Mouse (Mus musculus): ENCODE measurements around the gene Grin2a.
"Not testable (repeated sequence)": the region's sequence is repeated elsewhere in the genome, so short reads cannot be mapped to it uniquely, and the experiment has no call there.

The Grin2a gene

DNA sequence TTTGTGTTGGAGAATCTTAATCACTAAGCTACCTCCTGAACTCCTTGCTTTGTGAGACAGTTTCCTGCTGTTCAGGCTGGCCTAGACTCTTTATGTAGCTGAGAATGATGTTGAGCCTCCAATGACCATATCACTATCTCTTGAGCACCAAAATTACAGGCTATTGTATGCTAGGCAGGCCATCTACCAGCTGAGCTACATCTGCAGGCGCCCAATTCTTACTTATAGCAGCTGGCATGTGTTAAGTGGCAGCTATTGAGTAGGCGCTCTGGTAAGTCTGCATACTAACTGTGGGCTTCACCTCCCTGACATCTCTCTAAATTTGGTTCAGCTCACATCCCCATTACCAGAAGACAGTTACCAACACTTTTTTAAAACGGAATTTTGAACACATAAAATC, 331.3 kb downstream of the Grin2a start:
- no peak for DNase-seq (ENCODE audit: low read depth, low spot score)

DNA sequence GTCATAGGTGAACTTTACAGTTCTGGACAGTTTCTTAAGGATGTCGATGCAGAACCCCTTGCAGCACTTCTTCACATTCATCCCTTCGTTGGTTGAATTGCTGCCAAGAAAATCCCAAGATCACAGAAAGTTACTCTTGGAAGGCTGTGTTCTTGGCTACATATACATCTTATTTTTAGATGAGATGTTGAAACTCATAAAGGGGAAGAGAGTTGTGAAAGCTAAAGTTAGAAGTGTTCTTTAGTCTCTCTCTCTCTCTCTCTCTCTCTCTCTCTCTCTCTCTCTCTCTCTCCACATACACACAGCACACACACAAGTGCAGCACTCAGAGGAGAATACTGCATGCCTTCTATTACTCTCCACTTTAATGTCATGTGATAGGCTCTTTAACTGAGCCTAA, 331.9 kb downstream of the Grin2a start:
- no peak for DNase-seq (ENCODE audit: low read depth, low spot score)

DNA sequence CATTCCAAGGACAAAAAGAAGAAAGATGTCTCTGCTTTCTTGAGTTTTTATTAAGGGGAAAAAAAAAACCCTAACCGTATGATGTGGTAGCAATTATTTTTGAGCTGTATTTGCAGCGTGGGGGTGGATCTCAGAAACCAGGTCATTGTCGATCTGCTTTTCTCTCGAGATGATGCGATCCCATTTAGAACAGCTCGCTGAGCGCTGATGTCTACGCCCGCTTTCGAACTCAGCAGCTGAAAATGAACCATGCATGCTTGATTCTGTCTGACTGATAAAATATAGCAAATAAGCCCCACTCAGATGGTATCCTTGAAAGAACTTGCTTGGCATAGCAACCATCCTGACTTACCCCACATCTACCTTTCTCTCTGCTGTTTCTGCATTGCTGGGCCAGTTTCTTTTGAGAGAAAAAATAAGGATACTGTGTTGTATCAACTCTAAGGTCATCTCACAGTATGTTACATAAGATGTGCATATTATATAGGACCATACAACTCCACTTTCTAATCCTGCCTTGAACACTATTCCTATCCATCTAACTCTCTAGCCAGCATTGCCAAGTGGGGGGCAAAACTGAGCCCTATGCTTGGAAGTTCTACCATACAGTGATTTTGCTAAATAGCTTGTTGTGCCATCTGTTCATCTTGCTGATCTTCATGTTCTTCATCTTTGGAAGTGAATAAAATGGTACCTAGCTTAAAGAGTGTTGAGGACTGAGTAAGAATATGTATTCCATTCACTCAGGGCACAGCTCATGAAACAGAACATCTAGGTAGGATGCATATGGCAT, 369.5 kb downstream of the Grin2a start:
- no peak for DNase-seq (ENCODE audit: low read depth, low spot score)

DNA sequence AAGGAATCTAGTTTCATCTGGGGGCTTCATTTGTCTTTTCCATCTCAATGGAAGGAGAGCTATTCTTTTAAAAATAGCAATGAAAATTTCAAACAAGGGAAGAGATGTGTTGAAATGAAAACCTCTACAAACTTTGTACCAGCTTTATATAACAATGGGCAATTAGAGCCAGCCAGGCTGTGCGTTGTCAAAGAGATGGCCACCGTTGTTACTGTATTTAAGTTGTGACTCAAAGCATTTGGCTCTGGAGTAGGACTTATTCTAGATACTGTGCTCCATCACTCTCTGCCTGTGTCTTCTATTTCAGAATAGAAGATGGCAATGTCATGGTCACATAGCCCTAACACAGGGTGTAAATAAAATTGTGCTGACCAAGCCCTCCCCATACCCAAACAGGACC, 371.0 kb downstream of the Grin2a start:
- DNase-seq (ENCODE audit: low read depth, low spot score) = no peak

DNA sequence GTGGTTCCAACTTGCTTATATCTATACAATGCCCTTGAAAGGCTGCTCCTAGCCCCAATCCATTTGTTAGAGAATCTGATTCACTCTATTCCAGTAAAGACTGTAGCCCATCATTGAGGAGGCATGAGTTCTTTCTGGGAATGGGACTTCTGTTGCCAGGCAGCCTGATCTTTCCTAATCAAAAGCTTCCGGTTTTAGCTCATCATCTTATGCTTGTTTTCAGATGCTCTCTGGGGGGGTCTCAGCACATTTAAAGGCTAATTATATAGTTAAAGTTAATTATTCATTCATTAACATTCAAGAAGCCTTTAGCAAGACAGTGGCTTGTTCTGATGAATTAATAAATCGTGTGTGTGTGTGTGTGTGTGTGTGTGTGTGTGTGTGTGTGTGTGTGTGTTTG, 377.2 kb downstream of the Grin2a start:
- DNase-seq (ENCODE audit: low read depth, low spot score) = no peak

DNA sequence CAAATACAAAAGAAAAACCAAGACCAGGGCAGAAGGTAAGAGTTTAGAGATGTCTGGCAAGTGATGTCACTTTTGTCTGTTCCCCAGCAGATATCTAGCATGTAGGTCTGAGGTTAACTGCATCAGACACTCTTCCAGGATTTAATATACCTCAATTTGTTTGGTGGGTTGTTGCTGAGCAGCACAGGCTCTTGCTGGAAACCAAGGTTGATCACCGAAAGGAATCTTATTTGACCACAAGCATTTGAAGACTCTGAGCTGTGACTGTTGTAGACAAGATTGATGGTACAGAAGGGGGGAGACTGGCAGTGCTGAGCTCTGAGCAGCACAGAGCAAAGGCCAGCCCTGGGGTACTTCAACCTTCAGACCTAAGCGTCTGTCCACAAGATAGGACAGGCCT, 378.1 kb downstream of the Grin2a start:
- DNase-seq (ENCODE audit: low read depth, low spot score) = no peak

DNA sequence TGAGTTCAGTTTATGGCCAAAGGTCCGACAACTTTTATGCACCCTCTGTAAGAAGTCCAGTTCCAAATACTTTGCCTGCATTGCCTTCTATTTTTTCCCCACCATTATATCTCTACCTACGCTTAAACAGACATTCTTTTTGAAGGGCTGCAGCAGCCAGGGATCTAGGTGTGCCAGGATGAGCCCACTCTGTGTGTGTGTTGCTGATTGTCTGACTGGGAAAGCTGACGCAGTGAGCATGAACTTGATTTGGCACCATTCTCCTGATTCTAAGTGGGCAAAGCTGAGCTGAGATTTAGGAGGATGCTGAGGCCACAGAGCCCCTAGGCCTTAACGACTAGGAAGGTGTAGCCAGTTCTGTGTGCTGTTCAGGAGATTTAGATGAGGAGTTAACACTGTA, 378.6 kb downstream of the Grin2a start:
- DNase-seq (ENCODE audit: low read depth, low spot score) = no peak

DNA sequence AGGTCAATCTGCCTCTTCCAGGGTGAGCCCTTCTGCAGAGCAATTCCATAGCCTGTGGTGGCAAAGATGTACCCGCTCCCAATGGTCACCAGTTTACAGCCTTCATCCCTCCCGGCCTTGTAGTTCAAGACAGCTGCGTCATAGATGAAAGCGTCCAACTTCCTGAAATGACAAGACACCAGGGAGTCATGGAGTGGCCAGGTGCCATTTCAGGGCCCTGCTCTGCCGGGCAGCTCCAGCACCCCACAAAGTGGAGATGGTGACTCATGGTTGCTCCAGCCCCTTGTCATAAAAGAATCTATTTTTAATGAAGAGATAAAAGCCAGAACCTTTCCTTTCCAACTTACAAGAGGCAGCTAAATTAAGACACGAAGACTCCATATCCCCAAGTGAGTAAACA, 382.8 kb downstream of the Grin2a start:
- not testable (repeated sequence) for DNase-seq (ENCODE audit: low read depth, low spot score)

DNA sequence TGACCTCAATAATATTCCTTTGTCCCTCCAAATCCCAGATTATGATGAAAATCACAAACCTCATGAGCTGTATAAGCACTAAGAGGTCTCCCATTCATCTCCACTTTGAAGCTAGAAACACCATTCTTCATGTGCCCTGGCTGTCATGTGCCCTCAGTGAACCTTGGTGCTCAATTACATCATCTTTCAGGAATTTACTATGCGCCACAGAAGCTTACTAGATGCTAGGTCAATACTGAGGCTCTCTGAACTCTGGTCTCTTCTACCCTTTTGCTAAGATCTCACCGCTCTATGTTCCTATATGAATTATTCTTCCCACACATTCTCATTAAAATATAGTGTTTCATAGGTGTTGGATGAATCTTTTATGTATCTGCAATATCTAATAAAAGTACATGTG, 387.9 kb downstream of the Grin2a start:
- no peak for DNase-seq (ENCODE audit: low read depth, low spot score)

DNA sequence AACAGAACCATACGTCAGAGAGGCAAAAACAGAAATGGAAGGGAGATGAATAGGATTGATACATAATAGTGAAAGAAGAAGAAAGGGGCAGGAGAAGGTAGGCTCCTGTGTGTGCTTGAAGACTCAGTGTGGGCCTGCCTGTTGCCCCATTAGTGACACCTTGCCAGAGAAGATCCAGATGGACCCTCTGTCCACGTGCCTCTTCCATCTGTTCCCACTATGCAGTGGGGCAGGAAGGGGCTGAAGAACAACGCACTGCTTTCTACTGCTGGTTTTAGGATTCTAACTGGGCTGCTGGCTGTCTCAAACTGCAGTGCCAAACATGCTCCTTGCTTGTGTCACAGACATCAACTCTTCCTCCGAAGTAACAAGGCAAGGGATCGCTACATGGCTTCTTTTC, 391.4 kb downstream of the Grin2a start:
- no peak for DNase-seq (ENCODE audit: low read depth, low spot score)

DNA sequence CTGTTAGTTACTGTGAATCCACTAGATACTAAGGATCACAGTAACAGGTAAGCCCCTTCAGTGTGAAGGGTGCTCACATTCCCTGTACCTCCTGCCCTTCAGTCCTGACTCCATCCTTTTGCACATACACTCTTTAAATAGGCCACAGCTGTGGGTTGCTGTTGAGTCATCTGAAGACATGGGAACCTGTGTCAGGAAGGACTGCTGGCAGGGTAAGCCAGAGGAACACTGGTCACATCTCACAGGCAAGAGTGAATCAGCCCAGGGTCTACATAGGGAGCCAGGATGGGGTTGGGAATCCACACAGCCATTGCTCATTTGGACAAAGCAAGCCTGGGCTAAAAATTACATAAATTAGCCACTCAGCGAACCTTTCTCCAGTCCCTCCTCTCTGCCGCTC, 392.8 kb downstream of the Grin2a start:
- no peak for DNase-seq (ENCODE audit: low read depth, low spot score)

DNA sequence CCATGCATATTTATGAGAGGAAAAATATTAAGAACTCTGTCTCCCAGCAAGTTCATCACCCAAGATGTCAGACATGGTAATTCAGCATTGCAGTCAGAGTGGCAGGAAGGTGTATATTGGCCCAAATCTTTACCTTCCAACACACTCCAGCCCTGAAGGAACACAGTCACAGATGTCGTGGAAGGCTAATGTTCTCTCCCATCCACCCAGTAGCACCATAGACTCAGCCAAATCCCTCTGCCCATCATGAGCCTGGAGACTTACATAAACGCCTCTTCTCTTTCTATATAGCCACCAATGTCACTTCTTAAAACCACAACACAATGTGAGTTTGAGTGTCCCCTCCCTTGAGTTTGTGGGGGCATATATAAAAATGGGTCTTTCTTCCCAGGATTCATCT, 406.2 kb downstream of the Grin2a start:
- no peak for DNase-seq (ENCODE audit: low read depth, low spot score)

DNA sequence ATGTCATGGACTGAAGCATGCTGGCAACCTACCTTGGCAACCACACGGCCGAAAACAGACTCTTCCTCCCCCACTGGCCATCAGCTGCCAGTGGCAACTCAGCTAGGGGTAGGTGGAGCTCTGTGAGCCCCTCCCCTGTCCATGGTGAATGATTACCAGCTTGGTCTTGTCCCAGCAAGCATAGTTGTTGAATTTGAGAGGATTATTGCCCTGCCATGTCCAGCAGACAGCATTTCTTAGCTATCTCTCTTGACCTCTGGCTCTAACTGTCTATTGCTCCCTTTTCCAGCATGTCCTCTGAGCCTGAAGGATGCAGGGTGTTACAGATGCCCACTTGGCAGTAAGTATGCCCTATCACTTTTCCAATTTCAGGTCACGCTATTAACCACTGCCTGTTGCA, 406.9 kb downstream of the Grin2a start:
- DNase-seq (ENCODE audit: low read depth, low spot score) = no peak

DNA sequence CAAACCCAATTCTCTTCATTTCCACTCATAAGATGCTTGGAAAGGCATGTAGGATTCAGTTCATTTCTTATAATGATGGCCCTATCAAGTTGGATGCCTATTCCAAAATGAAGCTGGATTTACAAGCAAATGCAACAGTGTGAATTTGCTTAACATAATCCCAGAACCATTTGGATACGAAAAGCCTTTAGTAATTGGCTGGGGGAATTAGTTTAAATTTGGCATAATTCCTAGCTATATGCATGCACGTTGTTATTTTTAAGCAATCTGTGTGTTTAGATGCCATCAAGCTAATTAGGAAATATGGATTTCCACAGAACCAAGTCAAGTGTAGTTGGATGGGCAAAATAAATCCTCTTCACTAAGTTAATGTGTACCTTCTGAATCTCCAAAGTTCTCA, 411.4 kb downstream of the Grin2a start:
- no peak for DNase-seq (ENCODE audit: low read depth, low spot score)

DNA sequence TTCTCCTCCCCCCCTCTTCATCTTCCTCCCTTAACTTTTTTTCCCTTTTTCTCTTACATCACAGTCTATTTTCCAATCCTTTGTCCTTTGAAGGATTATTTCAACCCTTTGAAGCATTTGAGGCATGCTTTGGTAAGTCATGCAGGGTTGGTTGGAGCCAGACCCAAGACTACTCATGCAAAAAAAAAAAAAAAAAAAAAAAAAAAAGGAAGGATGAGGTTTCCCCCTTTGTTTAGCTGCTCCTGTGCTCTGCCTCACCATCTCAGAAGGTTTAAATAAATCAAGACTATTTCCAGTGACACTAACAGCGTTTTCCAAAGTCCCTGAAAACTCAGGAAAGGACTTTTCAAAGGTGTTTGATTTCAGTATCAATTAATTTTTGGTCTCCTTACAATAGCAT, 423.6 kb downstream of the Grin2a start:
- no peak for DNase-seq (ENCODE audit: low read depth, low spot score)

DNA sequence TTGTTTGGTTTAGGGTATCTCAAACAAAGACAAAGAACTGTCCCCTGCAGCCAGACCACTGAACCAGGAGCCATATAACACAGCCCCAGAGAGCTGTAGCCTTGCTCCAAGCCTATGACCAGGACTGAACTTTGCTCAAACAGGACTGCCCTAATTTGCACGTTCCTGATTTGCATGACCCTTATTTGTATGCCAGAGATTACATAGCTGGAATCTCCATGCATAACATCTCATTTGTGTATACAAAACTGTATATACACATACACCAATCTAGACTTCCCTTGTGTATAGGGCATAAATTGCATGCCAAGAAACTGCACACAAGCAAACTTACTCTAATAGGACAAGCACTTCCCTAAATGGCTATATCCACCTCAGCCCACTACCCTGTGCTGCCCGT, 428.1 kb downstream of the Grin2a start:
- no peak for DNase-seq (ENCODE audit: low read depth, low spot score)

DNA sequence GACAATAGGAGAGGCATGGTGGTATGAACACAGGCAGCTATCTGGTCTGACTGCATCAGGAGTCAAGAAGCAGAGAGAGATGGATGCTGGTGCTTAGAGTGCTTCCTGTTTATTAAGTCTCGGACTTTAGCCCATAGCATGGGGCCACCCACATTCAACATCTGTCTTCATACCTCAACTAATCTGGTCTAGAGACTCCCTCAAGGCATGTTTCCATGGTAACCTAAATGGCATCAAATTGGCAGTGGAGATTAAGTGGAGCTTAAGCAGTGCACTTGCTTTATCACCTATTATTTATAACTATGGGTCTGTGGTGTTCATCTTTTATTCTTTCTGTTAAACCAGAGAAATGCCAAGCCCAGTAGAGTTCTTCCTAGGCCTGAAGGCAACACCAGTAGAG, 433.5 kb downstream of the Grin2a start:
- DNase-seq (ENCODE audit: low read depth, low spot score) = no peak

DNA sequence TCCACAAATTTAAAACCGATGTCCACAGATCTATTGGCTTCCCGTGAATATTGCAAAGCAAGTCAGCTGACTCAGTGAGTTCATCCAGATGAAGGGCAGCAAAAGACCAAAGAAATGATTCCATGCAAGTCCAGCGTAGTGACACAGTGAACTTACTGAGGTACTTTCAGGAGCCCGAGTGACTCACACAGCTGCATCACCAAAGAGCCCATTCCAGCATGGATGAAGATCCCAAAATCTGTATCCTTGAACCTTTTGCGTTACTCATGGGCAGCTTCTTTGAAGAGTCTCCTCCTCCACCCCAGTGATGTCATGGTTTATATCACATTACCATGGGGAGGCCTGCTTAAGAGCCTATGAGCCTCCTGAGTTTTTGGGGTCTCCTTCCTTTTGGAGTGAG, 460.2 kb downstream of the Grin2a start:
- no peak for DNase-seq (ENCODE audit: low read depth, low spot score)

DNA sequence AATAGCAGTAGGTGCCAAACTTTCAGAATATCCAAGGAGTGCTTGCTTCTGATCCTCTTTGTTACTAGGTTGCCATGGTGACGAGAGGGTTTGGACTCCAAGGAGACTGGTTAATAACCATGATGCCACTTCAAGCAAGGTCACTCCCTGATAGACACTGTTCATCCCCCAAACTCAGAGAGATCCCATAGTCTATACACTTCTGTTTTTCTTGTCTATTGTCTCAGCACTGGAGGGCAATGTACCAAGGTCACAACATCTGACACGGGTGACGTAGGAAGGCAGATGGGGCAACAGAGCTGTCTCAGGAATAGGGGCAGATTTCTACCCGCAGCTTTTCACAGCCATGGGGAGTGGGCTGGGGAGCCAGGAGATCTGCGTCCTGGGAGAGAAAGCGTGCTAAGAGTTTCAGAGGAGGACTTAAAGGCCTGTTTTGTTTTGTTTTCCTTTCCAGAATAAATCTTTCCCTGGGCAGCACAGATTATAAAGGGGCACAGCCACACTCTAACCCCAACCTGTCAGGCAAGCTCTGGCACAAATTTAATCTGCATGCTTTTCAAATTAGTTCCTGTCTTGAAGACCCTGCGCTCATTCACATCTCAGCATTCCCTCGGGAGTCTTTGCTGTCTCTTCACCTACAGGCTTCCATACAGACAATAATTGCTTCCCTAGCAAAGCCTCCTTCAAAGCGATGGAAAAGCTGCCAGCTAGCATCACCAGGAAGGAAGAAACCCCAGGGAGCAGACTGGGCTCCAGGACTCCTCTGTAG, 461.6 kb downstream of the Grin2a start:
- no peak for DNase-seq (ENCODE audit: low read depth, low spot score)

DNA sequence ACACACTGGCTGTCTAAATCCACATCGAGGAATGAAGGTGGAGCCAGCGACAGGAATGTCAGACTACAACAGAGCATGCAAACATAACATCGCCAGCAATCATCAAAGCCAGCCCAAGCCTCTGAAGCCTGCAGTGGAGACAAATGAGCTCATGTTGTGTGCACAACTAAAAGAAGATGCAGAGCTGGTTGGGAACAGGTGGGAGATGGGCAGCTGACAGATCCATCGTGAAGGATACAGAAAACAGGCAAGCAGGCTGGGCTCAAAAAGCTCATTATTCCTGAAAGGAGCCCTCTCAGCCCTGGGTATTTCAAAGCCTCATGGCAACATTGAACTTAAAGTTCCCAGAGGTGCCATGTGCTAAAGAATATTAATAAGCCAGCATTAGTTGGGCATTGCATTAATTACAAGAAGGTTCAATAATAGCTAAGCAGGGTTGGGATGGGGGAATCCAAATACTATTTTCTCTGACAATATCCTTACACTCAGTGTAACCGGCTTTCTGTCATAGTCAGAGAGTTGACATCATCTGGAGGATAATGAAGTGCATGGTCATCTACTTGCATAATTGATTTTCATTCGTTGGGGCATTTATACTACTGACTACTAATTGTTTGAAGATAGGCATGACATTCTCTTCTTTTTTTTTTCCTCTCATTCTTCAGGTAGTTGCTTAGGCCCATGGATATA, 462.4 kb downstream of the Grin2a start:
- no peak for DNase-seq (ENCODE audit: low read depth, low spot score)

DNA sequence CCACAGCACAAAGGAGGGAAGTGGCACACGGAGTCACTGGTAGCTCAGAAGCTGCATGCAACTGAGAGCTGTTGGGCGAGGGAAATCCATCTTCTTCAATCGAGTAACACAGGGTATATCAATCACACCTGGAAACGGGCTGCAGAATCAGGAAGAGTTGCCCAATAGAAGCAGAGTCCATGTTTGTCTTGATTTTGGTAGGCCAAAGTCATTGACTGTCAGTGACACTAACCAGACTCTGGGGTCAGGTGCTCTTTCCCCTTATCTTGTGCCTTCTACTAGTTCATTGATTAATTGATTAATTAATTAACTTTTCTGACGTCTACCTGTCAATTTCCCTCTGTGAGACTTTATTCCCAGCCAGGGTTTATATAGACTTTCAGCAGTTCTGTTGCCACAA, 468.1 kb downstream of the Grin2a start:
- DNase-seq (ENCODE audit: low read depth, low spot score) = no peak

DNA sequence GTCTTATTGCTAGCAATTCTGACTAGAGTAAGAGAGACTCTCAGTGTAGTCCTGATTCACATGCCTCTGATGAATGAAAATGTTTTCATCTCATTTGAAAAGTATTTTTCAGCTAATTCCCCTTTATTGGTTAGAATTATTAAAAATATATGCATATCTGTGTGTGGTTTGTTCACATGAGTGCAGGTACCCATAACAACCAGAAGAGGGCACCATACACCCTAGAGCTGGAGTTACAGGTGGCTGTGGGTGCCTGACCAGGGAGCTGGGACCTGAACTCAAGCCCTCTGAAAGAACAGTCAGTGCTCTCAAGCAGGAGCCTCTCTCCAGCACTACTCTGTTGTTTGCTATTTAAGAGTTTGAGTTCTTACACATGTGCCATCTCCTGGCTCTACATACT, 472.0 kb downstream of the Grin2a start:
- no peak for DNase-seq (ENCODE audit: low read depth, low spot score)

All from ES-CJ7 (cell line).